7 mouse cellular contexts compared by ENCODE assay signal in genomic region chr4:134343071-134344031, GRCm38 (mm10). TPM values are rescaled to one million over a fixed set of nuclear protein-coding genes. Genes with fewer than 3 reads are reported as not detected.
DNase-seq lines count a peak whose midpoint lies in the region; ATAC-seq and TF ChIP-seq lines count a peak whose summit lies in the region.

Gene Slc30a2 (plus strand): TSS chr4:134343181.

- H3K9me3 ChIP-seq in G1E (replicated peaks), result peaks cover 19% of the 10 kb centered on the region
- H3K9me3 ChIP-seq in hindbrain, embryonic 10.5 days, result peaks cover 4% of the 10 kb centered on the region
- no peaks in the 10 kb centered on the region for H3K9me3 ChIP-seq in limb, embryonic 11.5 days (ENCODE audit: control insufficient read depth, low read length)

- ATAC-seq in G1E (ENCODE audit: extremely low read depth, insufficient number of reproducible peaks, low FRiP score, poor library complexity, severe bottlenecking), result no peak
- no peak for ATAC-seq in limb, embryonic 11.5 days (ENCODE audit: insufficient number of reproducible peaks, low FRiP score, low TSS enrichment, low read depth)

- no peak for TF ChIP-seq CTCF in G1E (IDR thresholded peaks at IDR 0.05; ENCODE audit: low read depth, low read length)

- 2% methylated on average over 61 of the region's 61 CpGs for WGBS in hindbrain, embryonic 10.5 days
- 2% methylated on average over 61 of the region's 61 CpGs for WGBS in limb, embryonic 11.5 days

- no peaks in the 10 kb centered on the region for H3K27me3 ChIP-seq in G1E (ENCODE audit: insufficient read depth, low read length)
- peaks cover 71% of the 10 kb centered on the region for H3K27me3 ChIP-seq in hindbrain, embryonic 10.5 days (ENCODE audit: insufficient read depth, poor library complexity, severe bottlenecking)
- H3K27me3 ChIP-seq in limb, embryonic 11.5 days (ENCODE audit: control insufficient read depth, insufficient read depth, low read length), result peaks cover 35% of the 10 kb centered on the region

- peaks cover 58% of the 10 kb centered on the region for H3K4me1 ChIP-seq in G1E (ENCODE audit: insufficient read depth, low read depth, low read length)
- peaks cover 13% of the 10 kb centered on the region for H3K4me1 ChIP-seq in hindbrain, embryonic 10.5 days (replicated peaks)
- H3K4me1 ChIP-seq in limb, embryonic 11.5 days (ENCODE audit: control insufficient read depth, insufficient read depth, low read length), result peaks cover 4% of the 10 kb centered on the region; the same call in 1 of the 2 replicates

- peaks cover 37% of the 10 kb centered on the region for H3K36me3 ChIP-seq in G1E (replicated peaks)
- H3K36me3 ChIP-seq in hindbrain, embryonic 10.5 days, result no peaks in the 10 kb centered on the region
- no peaks in the 10 kb centered on the region for H3K36me3 ChIP-seq in limb, embryonic 11.5 days (ENCODE audit: control insufficient read depth, insufficient read depth, low read length)

- H3K4me2 ChIP-seq in limb, embryonic 11.5 days (ENCODE audit: low read depth, severe bottlenecking), result peak within 1 kb of the TSS; percentile 55

- no peak within 1 kb of the TSS for H3K27ac ChIP-seq in hindbrain, embryonic 10.5 days
- no peak within 1 kb of the TSS for H3K27ac ChIP-seq in limb, embryonic 11.5 days (replicated peaks; ENCODE audit: low read depth, low read length)

- H3K4me3 ChIP-seq in G1E (ENCODE audit: low read depth, low read length), result peak within 1 kb of the TSS; percentile 78
- peak within 1 kb of the TSS; percentile 46 for H3K4me3 ChIP-seq in hindbrain, embryonic 10.5 days
- H3K4me3 ChIP-seq in limb, embryonic 11.5 days (ENCODE audit: low read depth, low read length), result peak within 1 kb of the TSS; percentile 25

- peak within 1 kb of the TSS; percentile 32; the same call in 1 of the 2 replicates for H3K9ac ChIP-seq in limb, embryonic 11.5 days (ENCODE audit: low read length)

- DNase-seq in G1E (ENCODE audit: low spot score), result peak; percentile 62
- peak; percentile 68 for DNase-seq in adrenal gland, postnatal 10 days
- peak; percentile 33 for DNase-seq in hindbrain, embryonic 10.5 days (ENCODE audit: low spot score)
- peak; percentile 53 for DNase-seq in limb, embryonic 11.5 days (ENCODE audit: low spot score)
- DNase-seq in retina, embryonic 14.5 days (ENCODE audit: low spot score), result peak; percentile 19
- no peak for DNase-seq in right cerebral cortex, adult 18-20 months
- no peak for DNase-seq in cerebellum, adult 8-10 months

RNA-seq across cellular contexts. Expression of gene Slc30a2, which starts in this region (rescaled TPM):
- total RNA-seq in G1E (2014; fragmentation: Nextera tagmentation) (3.8 and 4.6 TPM in 2 replicates), G1E (2017) (5.6 and 6.1 TPM in 2 replicates)
- polyA plus RNA-seq in G1E (2012), result 4.7 and 8.2 TPM in 2 replicates
- 10 to 100 TPM; 13.7 to 17.4 TPM for total RNA-seq in adrenal gland, postnatal 10 days (2021)
- polyA plus RNA-seq in hindbrain, embryonic 10.5 days (2016; fragmentation: Nextera tagmentation; extraction: Ambion mirVana), result 0.10 TPM in 1 of 2 replicates, not detected in the other
- not detected in 2 replicates for polyA plus RNA-seq in limb, embryonic 11.5 days (2014; fragmentation: Nextera tagmentation; extraction: Ambion mirVana)

Comparison
In these comparisons a context has a peak if more than half of its experiments do, and no peak if none do; other contexts are left out.
1. Peak in DNase-seq and H3K4me3 ChIP-seq in hindbrain, embryonic 10.5 days; RNA of the gene not detected or under 1 TPM.
2. Peak in DNase-seq, H3K4me3 ChIP-seq, H3K9ac ChIP-seq and H3K4me2 ChIP-seq in limb, embryonic 11.5 days; RNA of the gene not detected or under 1 TPM.
3. DNase-seq: peak in G1E (single experiment), adrenal gland, postnatal 10 days (single experiment) and retina, embryonic 14.5 days (single experiment); none in right cerebral cortex, adult 18-20 months (single experiment) and cerebellum, adult 8-10 months (single experiment).
4. H3K4me3 ChIP-seq: peak in every context shown above with its lines; median percentile 78 in G1E; 46 in hindbrain, embryonic 10.5 days; 25 in limb, embryonic 11.5 days.